Mouse (Mus musculus) ES-Bruce4 (cell line): ENCODE results near the gene Skil.

Source experiments
- CTCF ChIP-seq: IDR thresholded peaks from one replicate; pipeline ENCODE4 v1.8.1; 2011; ENCODE audit warnings: low read depth, low read length
- EP300 ChIP-seq: IDR thresholded peaks from 2 replicates; pipeline ENCODE4 v1.6.1; 2011; ENCODE audit warnings: low read depth, low read length; ENCODE audit not compliant: insufficient read depth
- POLR2A ChIP-seq: IDR thresholded peaks from one replicate; pipeline ENCODE4 v1.8.1; 2011; ENCODE audit warnings: low read length; ENCODE audit not compliant: insufficient read depth

- TF ChIP-seq CTCF (no peak), POLR2A (no peak), EP300 (no peak)
Observed at GRCm38 (mm10) chr3:31079450-31079849, 15.4 kb upstream of the Skil start.
